Mouse (Mus musculus): ENCODE data around the gene Urb2. TPM values are rescaled to one million over a fixed set of nuclear protein-coding genes. Genes with fewer than 3 reads are reported as not detected.

Urb2 gene
- polyA plus RNA-seq, 1 experiment = 9.8 TPM

- no peak for TF ChIP-seq USF1 (IDR thresholded peaks at IDR 0.05; ENCODE audit: low read depth)
- no peak for TF ChIP-seq FOSL1 (IDR thresholded peaks at IDR 0.05; ENCODE audit: insufficient read depth, low read length, poor library complexity, severe bottlenecking)
- no peak for TF ChIP-seq MYOD1 (IDR thresholded peaks at IDR 0.05; ENCODE audit: control insufficient read depth, insufficient read length, low read depth)
- TF ChIP-seq CTCF (IDR thresholded peaks at IDR 0.05; ENCODE audit: control insufficient read depth, insufficient read depth, insufficient read length) = no peak
- no peak for TF ChIP-seq MYOG (IDR thresholded peaks at IDR 0.05; ENCODE audit: control insufficient read depth, extremely low read depth, insufficient read length)
- no peak for TF ChIP-seq CEBPB (IDR thresholded peaks at IDR 0.05; ENCODE audit: low read depth)
- no peak for TF ChIP-seq MAX (IDR thresholded peaks at IDR 0.05)
- no peak overlapping the region for H3ac ChIP-seq (ENCODE audit: control insufficient read depth, insufficient read length, low read depth)
- H3K27me3 ChIP-seq (ENCODE audit: control insufficient read depth, insufficient read depth, insufficient read length) = no peaks in the 10 kb centered on the region
- no peaks in the 10 kb centered on the region for H3K36me3 ChIP-seq (ENCODE audit: control insufficient read depth, insufficient read depth)
- H3K79me2 ChIP-seq (ENCODE audit: control insufficient read depth, insufficient read depth) = no peaks in the 10 kb centered on the region
- no peak overlapping the region for H3K4me3 ChIP-seq (ENCODE audit: insufficient read depth, poor library complexity, severe bottlenecking)
- H3K79me3 ChIP-seq (ENCODE audit: low read depth) = no peaks in the 10 kb centered on the region
Measured at GRCm38 (mm10) chr8:124078969-124079368, 57.7 kb downstream of the Urb2 start.

GRCm38 (mm10) chr8:124080467-124081326, 59.4 kb downstream of the Urb2 start:
- Histone ChIP-seq H3K79me3 (ENCODE audit: low read depth) (no peaks in the 10 kb centered on the region), H3K4me3 (ENCODE audit: insufficient read depth, poor library complexity, severe bottlenecking) (no peak overlapping the region), H3K36me3 (ENCODE audit: control insufficient read depth, insufficient read depth) (no peaks in the 10 kb centered on the region), H3ac (ENCODE audit: control insufficient read depth, insufficient read length, low read depth) (no peak overlapping the region), H3K27me3 (ENCODE audit: control insufficient read depth, insufficient read depth, insufficient read length) (no peaks in the 10 kb centered on the region), H3K79me2 (ENCODE audit: control insufficient read depth, insufficient read depth) (no peaks in the 10 kb centered on the region)
- no peak for TF ChIP-seq CTCF (IDR thresholded peaks at IDR 0.05; ENCODE audit: control insufficient read depth, insufficient read depth, insufficient read length)

DNA sequence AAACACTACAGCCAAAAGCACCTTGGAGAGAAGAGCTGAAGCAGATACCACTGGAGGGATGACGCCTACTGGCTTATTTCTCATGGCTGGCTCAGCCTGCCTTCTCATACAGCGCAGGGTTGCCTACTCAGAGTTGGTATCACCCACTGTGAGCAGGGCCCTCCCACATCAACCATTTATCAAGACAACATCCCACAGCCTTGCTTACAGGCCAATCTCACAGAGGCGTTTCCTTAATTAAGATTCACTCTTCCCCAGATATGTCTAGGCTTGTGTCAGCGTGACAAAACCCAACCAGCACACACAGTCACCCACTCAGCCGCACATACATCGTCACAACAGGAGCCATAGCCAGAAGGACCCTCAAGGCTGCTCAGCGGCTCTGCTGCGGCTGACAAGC, 61.3 kb downstream of the Urb2 start:
- H3ac ChIP-seq (ENCODE audit: control insufficient read depth, insufficient read length, low read depth) = no peak overlapping the region
- no peaks in the 10 kb centered on the region for H3K79me3 ChIP-seq (ENCODE audit: low read depth)
- TF ChIP-seq MYOD1 (IDR thresholded peaks at IDR 0.05; ENCODE audit: control insufficient read depth, insufficient read length, low read depth) (no peak), MAX (IDR thresholded peaks at IDR 0.05) (no peak), FOSL1 (IDR thresholded peaks at IDR 0.05; ENCODE audit: insufficient read depth, low read length, poor library complexity, severe bottlenecking) (no peak), MYOG (IDR thresholded peaks at IDR 0.05; ENCODE audit: control insufficient read depth, extremely low read depth, insufficient read length) (no peak), CTCF (IDR thresholded peaks at IDR 0.05; ENCODE audit: control insufficient read depth, insufficient read depth, insufficient read length) (no peak), CEBPB (IDR thresholded peaks at IDR 0.05; ENCODE audit: low read depth) (no peak)
- H3K79me2 ChIP-seq (ENCODE audit: control insufficient read depth, insufficient read depth) = no peaks in the 10 kb centered on the region
- H3K27me3 ChIP-seq (ENCODE audit: control insufficient read depth, insufficient read depth, insufficient read length) = no peaks in the 10 kb centered on the region
- no peak overlapping the region for H3K4me3 ChIP-seq (ENCODE audit: insufficient read depth, poor library complexity, severe bottlenecking)
- H3K36me3 ChIP-seq (ENCODE audit: control insufficient read depth, insufficient read depth) = no peaks in the 10 kb centered on the region

DNA sequence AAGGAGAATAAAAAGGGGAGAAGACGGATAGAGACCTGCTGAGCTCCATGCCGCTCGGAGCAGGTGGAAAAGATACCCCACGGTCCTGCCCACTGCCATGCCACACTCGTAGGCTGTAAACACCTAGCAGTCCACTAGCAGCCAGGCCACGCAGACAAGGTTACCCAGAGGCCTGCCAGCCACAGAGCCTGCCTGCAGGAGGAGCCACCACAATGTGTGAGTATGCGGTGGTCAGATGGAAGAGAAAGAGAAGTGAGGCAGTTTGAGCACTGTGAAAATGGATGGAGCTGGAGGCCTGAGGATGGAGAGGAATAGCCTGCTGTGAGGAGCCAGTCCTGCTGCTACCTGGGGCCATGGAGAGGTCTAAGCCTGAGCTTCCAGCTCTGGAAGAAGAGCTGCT, 62.3 kb downstream of the Urb2 start:
- no peaks in the 10 kb centered on the region for H3K27me3 ChIP-seq (ENCODE audit: control insufficient read depth, insufficient read depth, insufficient read length)
- H3ac ChIP-seq (ENCODE audit: control insufficient read depth, insufficient read length, low read depth) = no peak overlapping the region
- no peaks in the 10 kb centered on the region for H3K79me2 ChIP-seq (ENCODE audit: control insufficient read depth, insufficient read depth)
- no peak overlapping the region for H3K4me3 ChIP-seq (ENCODE audit: insufficient read depth, poor library complexity, severe bottlenecking)
- H3K36me3 ChIP-seq (ENCODE audit: control insufficient read depth, insufficient read depth) = no peaks in the 10 kb centered on the region
- no peaks in the 10 kb centered on the region for H3K79me3 ChIP-seq (ENCODE audit: low read depth)
- TF ChIP-seq USF1 (IDR thresholded peaks at IDR 0.05; ENCODE audit: low read depth) (no peak), FOSL1 (IDR thresholded peaks at IDR 0.05; ENCODE audit: insufficient read depth, low read length, poor library complexity, severe bottlenecking) (no peak), MYOD1 (IDR thresholded peaks at IDR 0.05; ENCODE audit: control insufficient read depth, insufficient read length, low read depth) (no peak), CTCF (IDR thresholded peaks at IDR 0.05; ENCODE audit: control insufficient read depth, insufficient read depth, insufficient read length) (no peak), MAX (IDR thresholded peaks at IDR 0.05) (no peak), MYOG (IDR thresholded peaks at IDR 0.05; ENCODE audit: control insufficient read depth, extremely low read depth, insufficient read length) (no peak), CEBPB (IDR thresholded peaks at IDR 0.05; ENCODE audit: low read depth) (no peak)

DNA sequence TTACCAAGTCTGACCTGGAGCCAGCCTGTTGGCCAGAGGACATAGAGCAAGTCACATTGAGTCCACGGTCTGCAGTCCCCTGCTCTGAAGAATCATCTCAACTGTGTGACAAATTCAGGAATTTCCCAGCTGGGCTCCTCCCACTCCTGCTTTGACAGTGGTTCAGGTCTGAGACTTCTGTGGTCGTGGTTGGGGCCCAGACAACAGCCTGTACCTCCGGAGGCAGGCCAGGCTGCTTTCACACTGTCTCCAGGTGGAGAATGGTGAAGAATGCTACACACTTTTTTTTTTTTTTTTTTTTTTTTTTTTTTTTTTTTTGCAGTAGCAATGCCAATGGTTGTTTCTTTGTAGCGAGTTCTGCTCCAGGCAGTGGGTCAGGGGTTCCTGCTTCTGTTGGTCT, 64.4 kb downstream of the Urb2 start:
- H3K36me3 ChIP-seq (ENCODE audit: control insufficient read depth, insufficient read depth) = no peaks in the 10 kb centered on the region
- H3ac ChIP-seq (ENCODE audit: control insufficient read depth, insufficient read length, low read depth) = no peak overlapping the region
- H3K27me3 ChIP-seq (ENCODE audit: control insufficient read depth, insufficient read depth, insufficient read length) = no peaks in the 10 kb centered on the region
- TF ChIP-seq FOSL1 (IDR thresholded peaks at IDR 0.05; ENCODE audit: insufficient read depth, low read length, poor library complexity, severe bottlenecking) (no peak), MAX (IDR thresholded peaks at IDR 0.05) (no peak), MYOG (IDR thresholded peaks at IDR 0.05; ENCODE audit: control insufficient read depth, extremely low read depth, insufficient read length) (no peak), CTCF (IDR thresholded peaks at IDR 0.05; ENCODE audit: control insufficient read depth, insufficient read depth, insufficient read length) (no peak), CEBPB (IDR thresholded peaks at IDR 0.05; ENCODE audit: low read depth) (no peak), USF1 (IDR thresholded peaks at IDR 0.05; ENCODE audit: low read depth) (no peak), MYOD1 (IDR thresholded peaks at IDR 0.05; ENCODE audit: control insufficient read depth, insufficient read length, low read depth) (no peak)
- H3K79me3 ChIP-seq (ENCODE audit: low read depth) = no peaks in the 10 kb centered on the region
- no peak overlapping the region for H3K4me3 ChIP-seq (ENCODE audit: insufficient read depth, poor library complexity, severe bottlenecking)
- H3K79me2 ChIP-seq (ENCODE audit: control insufficient read depth, insufficient read depth) = no peaks in the 10 kb centered on the region

Data from C2C12 (cell line).